Mouse (Mus musculus) brain, embryonic 18.5 days (tissue): ENCODE results near the gene Vpreb2.
"Not testable (repeated sequence)": the region's sequence is repeated elsewhere in the genome, so short reads cannot be mapped to it uniquely, and the experiment has no call there.

ENCODE experiments used
- DNase-seq: peaks from one replicate; pipeline ENCODE4 v3.0.0-alpha.2; 2012; ENCODE audit warnings: low read depth, low spot score

Gene Vpreb2

GRCm38 (mm10) chr16:17980128-17980527, at the start of gene Vpreb2:
TSS of gene Vpreb2 (plus strand) at chr16:17980428.
- DNase-seq = no peak

GRCm38 (mm10) chr16:17931906-17932460, 48.2 kb upstream of the Vpreb2 start:
- no peak for DNase-seq

- DNase-seq = no peak
These were observed 46.4 kb upstream of the Vpreb2 start for GRCm38 (mm10) chr16:17933594-17934444.

- DNase-seq = no peak
These were observed 45.8 kb upstream of the Vpreb2 start for GRCm38 (mm10) chr16:17934445-17934910.

- DNase-seq = no peak
These were observed 43.5 kb upstream of the Vpreb2 start for GRCm38 (mm10) chr16:17936776-17937175.

- no peak for DNase-seq
These were observed 42.0 kb upstream of the Vpreb2 start for GRCm38 (mm10) chr16:17938187-17938586.

- DNase-seq = no peak
These were observed 41.4 kb upstream of the Vpreb2 start for GRCm38 (mm10) chr16:17938821-17939220.

- DNase-seq = no peak
These were observed 40.9 kb upstream of the Vpreb2 start for GRCm38 (mm10) chr16:17939255-17939751.

GRCm38 (mm10) chr16:17943466-17943865, 36.8 kb upstream of the Vpreb2 start:
- DNase-seq = no peak

GRCm38 (mm10) chr16:17945081-17945831, 35.0 kb upstream of the Vpreb2 start:
- no peak for DNase-seq

- DNase-seq = no peak
These were observed 30.8 kb upstream of the Vpreb2 start for GRCm38 (mm10) chr16:17949421-17949877.

- DNase-seq = no peak
These were observed 30.2 kb upstream of the Vpreb2 start for GRCm38 (mm10) chr16:17950068-17950467.

GRCm38 (mm10) chr16:17951618-17952017, 28.6 kb upstream of the Vpreb2 start:
- no peak for DNase-seq

- DNase-seq = not testable (repeated sequence)
These were observed 24.1 kb upstream of the Vpreb2 start for GRCm38 (mm10) chr16:17956052-17956638.

- no peak for DNase-seq
These were observed 18.1 kb upstream of the Vpreb2 start for GRCm38 (mm10) chr16:17962091-17962490.

GRCm38 (mm10) chr16:17971853-17972252, 8.4 kb upstream of the Vpreb2 start:
- no peak for DNase-seq

GRCm38 (mm10) chr16:17977840-17978239, 2.4 kb upstream of the Vpreb2 start:
- not testable (repeated sequence) for DNase-seq

- no peak for DNase-seq
These were observed 3.0 kb downstream of the Vpreb2 start for GRCm38 (mm10) chr16:17983201-17983600.

- no peak for DNase-seq
These were observed 4.0 kb downstream of the Vpreb2 start for GRCm38 (mm10) chr16:17984231-17984630.

- DNase-seq = no peak
These were observed 4.8 kb downstream of the Vpreb2 start for GRCm38 (mm10) chr16:17985078-17985477.

- DNase-seq = no peak
These were observed 6.4 kb downstream of the Vpreb2 start for GRCm38 (mm10) chr16:17986456-17987132.
